ENCODE assay signal across 8 mouse cellular contexts in the genomic region with DNA sequence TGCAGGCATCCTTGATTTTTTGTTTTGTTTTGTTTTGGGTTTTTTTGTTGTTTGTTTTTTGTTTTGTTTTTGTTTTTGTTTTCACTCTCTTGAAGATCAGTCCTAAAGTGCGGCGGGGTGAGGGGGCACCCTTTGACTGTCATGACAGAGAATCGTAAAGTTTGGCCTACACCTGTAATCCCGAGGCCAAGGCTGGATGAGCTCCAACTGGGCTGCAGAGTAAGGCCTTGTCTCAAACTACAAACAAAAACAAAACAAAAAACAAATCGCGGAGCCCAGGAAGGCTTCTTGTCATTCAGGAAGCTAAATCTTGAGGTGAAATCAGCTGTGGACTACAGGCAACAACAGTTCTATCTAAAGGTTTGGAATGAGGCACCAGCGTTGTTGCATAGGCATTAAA. TPM values are rescaled to one million over a fixed set of nuclear protein-coding genes. Genes with fewer than 3 reads are reported as not detected.
DNase-seq lines count a peak whose midpoint lies in the region; ATAC-seq and TF ChIP-seq lines count a peak whose summit lies in the region.

No protein-coding gene starts in this region.

- H3K9ac ChIP-seq in heart, adult 2 months (ENCODE audit: low read depth, low read length): peak overlapping the region; percentile 25; the same call in 1 of the 2 replicates
- H3K9ac ChIP-seq in forebrain, embryonic 12.5 days: peak overlapping the region; percentile 86
- H3K9ac ChIP-seq in intestine, embryonic 16.5 days (ENCODE audit: low read depth, low read length): peak overlapping the region; percentile 95
- H3K9ac ChIP-seq in liver, postnatal 0 days (replicated peaks): peak overlapping the region; percentile 88
- H3K9ac ChIP-seq in stomach, embryonic 15.5 days: peak overlapping the region; percentile 83; the same call in 1 of the 2 replicates

- no peak for TF ChIP-seq POLR2A in heart, adult 2 months (IDR thresholded peaks at IDR 0.05; ENCODE audit: insufficient read depth, low read depth, low read length)
- no peak for TF ChIP-seq POLR2A in bone marrow macrophage, adult 2 months (IDR thresholded peaks at IDR 0.05; ENCODE audit: borderline replicate concordance, low read depth, low read length)

- H3K79me2 ChIP-seq in heart, adult 2 months (replicated peaks; ENCODE audit: control insufficient read depth, insufficient read depth, low read length): peaks cover 10% of the 10 kb centered on the region

- intact Hi-C loops in heart, adult 2 months (cut with DNase I): loop anchor here (2.0 kb wide), 1 partner anchor 304 kb away; the partner anchor contains the start of genes Gucd1 and Snrpd3
- intact Hi-C loops in heart, postnatal 25 days (cut with DNase I): no loop called here

- peak overlapping the region; percentile 23 for H3K4me3 ChIP-seq in heart, adult 2 months
- peak overlapping the region; percentile 100 for H3K4me3 ChIP-seq in bone marrow macrophage, adult 2 months (ENCODE audit: insufficient read depth, low read length)
- peak overlapping the region; percentile 73 for H3K4me3 ChIP-seq in forebrain, embryonic 12.5 days (replicated peaks)
- H3K4me3 ChIP-seq in intestine, embryonic 16.5 days (ENCODE audit: low read length): peak overlapping the region; percentile 93
- peak overlapping the region; percentile 71 for H3K4me3 ChIP-seq in liver, postnatal 0 days (ENCODE audit: low read depth, low read length)
- H3K4me3 ChIP-seq in stomach, embryonic 15.5 days (replicated peaks): peak overlapping the region; percentile 92

- 24% methylated on average over 7 of the region's 7 CpGs for WGBS in heart, adult 2 months
- 46% methylated on average over 7 of the region's 7 CpGs for WGBS in forebrain, embryonic 12.5 days
- 35% methylated on average over 7 of the region's 7 CpGs for WGBS in intestine, embryonic 16.5 days
- 53% methylated on average over 7 of the region's 7 CpGs for WGBS in liver, postnatal 0 days (ENCODE audit: insufficient replicate concordance)
- 48% methylated on average over 7 of the region's 7 CpGs for WGBS in stomach, embryonic 15.5 days

- ATAC-seq in forebrain, embryonic 12.5 days (ENCODE audit: low FRiP score): no peak
- no peak for ATAC-seq in intestine, embryonic 16.5 days
- no peak for ATAC-seq in liver, postnatal 0 days
- ATAC-seq in stomach, embryonic 15.5 days (ENCODE audit: insufficient read depth, low FRiP score, low read depth): no peak

- H3K4me2 ChIP-seq in forebrain, embryonic 12.5 days: peak overlapping the region; percentile 64
- H3K4me2 ChIP-seq in intestine, embryonic 16.5 days (ENCODE audit: low read depth, low read length): peak overlapping the region; percentile 52
- H3K4me2 ChIP-seq in liver, postnatal 0 days (ENCODE audit: low read depth, low read length): peak overlapping the region; percentile 95
- H3K4me2 ChIP-seq in stomach, embryonic 15.5 days: peak overlapping the region; percentile 73

- TF ChIP-seq CTCF in heart, adult 2 months (IDR thresholded peaks at IDR 0.05): no peak
- TF ChIP-seq CTCF in bone marrow macrophage, adult 2 months (IDR thresholded peaks at IDR 0.05; ENCODE audit: low read depth, low read length): no peak
- no peak for TF ChIP-seq CTCF in liver, postnatal 0 days (IDR thresholded peaks at IDR 0.05; ENCODE audit: low read depth)

- no peaks in the 10 kb centered on the region for H3K27me3 ChIP-seq in heart, adult 2 months (ENCODE audit: control insufficient read depth, insufficient read depth, low read length)
- H3K27me3 ChIP-seq in forebrain, embryonic 12.5 days: no peaks in the 10 kb centered on the region
- H3K27me3 ChIP-seq in intestine, embryonic 16.5 days (replicated peaks; ENCODE audit: control insufficient read depth, insufficient read depth, low read length): no peaks in the 10 kb centered on the region
- H3K27me3 ChIP-seq in liver, postnatal 0 days (ENCODE audit: insufficient read depth, low read length): no peaks in the 10 kb centered on the region
- H3K27me3 ChIP-seq in stomach, embryonic 15.5 days (replicated peaks): no peaks in the 10 kb centered on the region

- no peak for TF ChIP-seq EP300 in heart, adult 2 months (IDR thresholded peaks at IDR 0.05; ENCODE audit: insufficient read depth, low read depth, low read length)
- no peak for TF ChIP-seq EP300 in liver, postnatal 0 days (IDR thresholded peaks at IDR 0.05; ENCODE audit: low read depth)

- H3K4me1 ChIP-seq in heart, adult 2 months (ENCODE audit: control insufficient read depth, insufficient read depth, low read length): peaks cover 5% of the 10 kb centered on the region
- H3K4me1 ChIP-seq in bone marrow macrophage, adult 2 months (ENCODE audit: control insufficient read depth, insufficient read depth, low read length): peaks cover 6% of the 10 kb centered on the region
- peaks cover 15% of the 10 kb centered on the region for H3K4me1 ChIP-seq in forebrain, embryonic 12.5 days
- peaks cover 4% of the 10 kb centered on the region for H3K4me1 ChIP-seq in intestine, embryonic 16.5 days (ENCODE audit: control insufficient read depth, insufficient read depth, low read length)
- H3K4me1 ChIP-seq in liver, postnatal 0 days (ENCODE audit: insufficient read depth): peaks cover 10% of the 10 kb centered on the region
- no peaks in the 10 kb centered on the region; the same call in 1 of the 2 replicates for H3K4me1 ChIP-seq in stomach, embryonic 15.5 days

- DNase-seq in heart, adult 2 months: no peak
- no peak for DNase-seq in heart, postnatal 25 days (ENCODE audit: low spot score)
- no peak for DNase-seq in liver, postnatal 0 days
- no peak for DNase-seq in ovary, postnatal 10 days (ENCODE audit: low spot score)

- no peak overlapping the region; the same call in 1 of the 2 replicates for H3K27ac ChIP-seq in heart, adult 2 months
- H3K27ac ChIP-seq in bone marrow macrophage, adult 2 months (ENCODE audit: insufficient read depth, low read depth, low read length): no peak overlapping the region
- H3K27ac ChIP-seq in forebrain, embryonic 12.5 days: peak overlapping the region; percentile 99; the same call in 1 of the 2 replicates
- H3K27ac ChIP-seq in intestine, embryonic 16.5 days (ENCODE audit: low read length): no peak overlapping the region; the same call in 1 of the 2 replicates
- 0 out of 2 replicates have a peak overlapping the region, but pooled peaks have one; percentile 23 for H3K27ac ChIP-seq in liver, postnatal 0 days (ENCODE audit: low read depth)
- no peak overlapping the region for H3K27ac ChIP-seq in stomach, embryonic 15.5 days

- H3K9me3 ChIP-seq in forebrain, embryonic 12.5 days: no peaks in the 10 kb centered on the region
- no peaks in the 10 kb centered on the region for H3K9me3 ChIP-seq in intestine, embryonic 16.5 days (ENCODE audit: control insufficient read depth, low read length)
- H3K9me3 ChIP-seq in liver, postnatal 0 days (ENCODE audit: low read length): no peaks in the 10 kb centered on the region
- H3K9me3 ChIP-seq in stomach, embryonic 15.5 days: no peaks in the 10 kb centered on the region

- H3K36me3 ChIP-seq in heart, adult 2 months (ENCODE audit: control insufficient read depth, insufficient read depth, low read length): peaks cover 4% of the 10 kb centered on the region; the same call in 1 of the 2 replicates
- H3K36me3 ChIP-seq in forebrain, embryonic 12.5 days (replicated peaks): no peaks in the 10 kb centered on the region; the same call in 1 of the 2 replicates
- H3K36me3 ChIP-seq in intestine, embryonic 16.5 days (ENCODE audit: control insufficient read depth, insufficient read depth, low read length): no peaks in the 10 kb centered on the region
- no peaks in the 10 kb centered on the region for H3K36me3 ChIP-seq in liver, postnatal 0 days (replicated peaks; ENCODE audit: insufficient read depth, low read length)
- no peaks in the 10 kb centered on the region for H3K36me3 ChIP-seq in stomach, embryonic 15.5 days

RNA-seq across cellular contexts. Expression of gene Specc1l, which starts 1.1 kb away (rescaled TPM):
- total RNA-seq in heart, adult 2 months (2021): 10 to 100 TPM; 37.9 to 39.6 TPM
- 17.4 and 17.9 TPM in 2 replicates for polyA plus RNA-seq in heart, adult 2 months (2012; rRNA removed)
- total RNA-seq in heart, postnatal 25 days (2021): 10 to 100 TPM; 38.5 to 39.5 TPM
- 41.4 and 42.1 TPM in 2 replicates for polyA plus RNA-seq in bone marrow macrophage, adult 2 months (2012; ENCODE audit: insufficient read depth, insufficient read length, missing spikeins)
- 50.5 and 52.2 TPM in 2 replicates for polyA plus RNA-seq in forebrain, embryonic 12.5 days (2016; fragmentation: Nextera tagmentation; extraction: Ambion mirVana)
- 22.1 and 23.1 TPM in 2 replicates for polyA plus RNA-seq in intestine, embryonic 16.5 days (2015; fragmentation: Nextera tagmentation; extraction: Ambion mirVana)
- 3.5 and 4.0 TPM in 2 replicates for polyA plus RNA-seq in liver, postnatal 0 days (2015; fragmentation: Nextera tagmentation; extraction: Ambion mirVana)
- polyA plus RNA-seq in stomach, embryonic 15.5 days (2015; fragmentation: Nextera tagmentation; extraction: Ambion mirVana): 26.7 and 30.0 TPM in 2 replicates

Comparison
In these comparisons a context has a peak if more than half of its experiments do, and no peak if none do; other contexts are left out.
1. H3K27ac ChIP-seq: peak in forebrain, embryonic 12.5 days (single experiment) and liver, postnatal 0 days (single experiment); none in heart, adult 2 months (single experiment), bone marrow macrophage, adult 2 months (single experiment), intestine, embryonic 16.5 days (single experiment) and stomach, embryonic 15.5 days (single experiment).
2. H3K4me3 ChIP-seq: peak in every context shown above with its lines; median percentile 100 in bone marrow macrophage, adult 2 months; 93 in intestine, embryonic 16.5 days; 92 in stomach, embryonic 15.5 days; 73 in forebrain, embryonic 12.5 days; 71 in liver, postnatal 0 days; 23 in heart, adult 2 months.
3. H3K9ac ChIP-seq: peak in every context shown above with its lines; median percentile 95 in intestine, embryonic 16.5 days; 88 in liver, postnatal 0 days; 86 in forebrain, embryonic 12.5 days; 83 in stomach, embryonic 15.5 days; 25 in heart, adult 2 months.
4. Peak in every context shown above with its lines, with median percentiles within 50 percentile points of each other: H3K4me2 ChIP-seq.